Mouse (Mus musculus): Measurements from ENCODE around the gene Gm17482.

- TF ChIP-seq TAL1 (IDR thresholded peaks at IDR 0.05; ENCODE audit: low read length) (no peak), GATA1 (IDR thresholded peaks at IDR 0.05; ENCODE audit: low read length) (no peak)
Observed at GRCm38 (mm10) chr6:115225519-115225918, 1.6 kb upstream of the Gm17482 start.
